ENCODE assay signal across 8 mouse cellular contexts in the genomic region with DNA sequence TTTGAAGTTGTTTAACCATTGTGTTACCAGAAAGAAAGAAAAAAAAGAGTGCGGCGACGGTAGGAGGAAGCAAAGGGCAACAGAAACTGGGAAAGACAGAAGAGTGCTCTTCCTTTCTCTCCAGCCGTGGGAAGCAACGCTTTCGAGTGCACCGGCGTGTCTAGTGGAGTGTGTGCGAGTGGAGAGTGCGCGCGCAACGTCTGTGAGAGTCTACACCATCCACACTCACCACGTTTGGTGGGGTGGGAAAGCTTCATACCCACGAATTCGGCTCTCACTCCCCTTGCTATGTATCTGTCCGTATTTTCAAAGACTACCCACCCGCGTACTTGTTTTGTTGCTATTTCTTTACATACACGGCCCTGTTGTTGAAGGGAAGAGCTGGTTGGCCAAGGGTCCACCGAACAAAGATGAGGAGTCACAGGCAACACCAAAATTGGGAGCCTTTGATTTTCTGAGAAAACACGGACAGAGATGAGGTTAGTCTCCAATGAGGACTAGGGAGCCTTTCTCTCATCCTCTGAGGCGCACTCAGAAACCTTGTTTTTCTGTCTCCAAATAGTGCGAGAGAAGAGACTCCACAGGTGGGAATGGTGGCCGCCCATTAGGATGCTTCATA. TPM values are rescaled to one million over a fixed set of nuclear protein-coding genes. Genes with fewer than 3 reads are reported as not detected.
A peak's percentile ranks its signal among the peaks of the same experiment; 100 is the strongest.
DNase-seq lines count a peak whose midpoint lies in the region; ATAC-seq lines count a peak whose summit lies in the region.
"Had no signal": no experiment of that assay in that cellular context is flagged by ENCODE, and none has a peak within 500 bp of the region (broad histone marks: within the 10 kb centered on the region; RNA-seq: fewer than 3 reads in every experiment).

No protein-coding gene starts in this region.

- H3K4me1 ChIP-seq in megakaryocyte, embryonic 14.5 days: peaks cover 41% of the 10 kb centered on the region
- H3K4me1 ChIP-seq in forebrain, embryonic 12.5 days: peaks cover 45% of the 10 kb centered on the region
- H3K4me1 ChIP-seq in liver, embryonic 11.5 days (replicated peaks; ENCODE audit: control insufficient read depth, insufficient read depth, low read length): no peaks in the 10 kb centered on the region
- H3K4me1 ChIP-seq in stomach, embryonic 16.5 days (ENCODE audit: control insufficient read depth, insufficient read depth, low read length): peaks cover 23% of the 10 kb centered on the region

- ATAC-seq in megakaryocyte, adult 5-6 weeks (ENCODE audit: poor library complexity, severe bottlenecking): no peak
- no peak for ATAC-seq in forebrain, embryonic 12.5 days (ENCODE audit: low FRiP score)
- no peak for ATAC-seq in liver, embryonic 11.5 days (replicated peaks; ENCODE audit: low FRiP score)
- no peak for ATAC-seq in stomach, embryonic 16.5 days (ENCODE audit: insufficient read depth, low FRiP score)

- peaks cover 95% of the 10 kb centered on the region for H3K27me3 ChIP-seq in megakaryocyte, embryonic 14.5 days (replicated peaks)
- peaks cover 99% of the 10 kb centered on the region for H3K27me3 ChIP-seq in forebrain, embryonic 12.5 days
- peaks cover 89% of the 10 kb centered on the region for H3K27me3 ChIP-seq in liver, embryonic 11.5 days (replicated peaks; ENCODE audit: control insufficient read depth, insufficient read depth, low read length)
- H3K27me3 ChIP-seq in stomach, embryonic 16.5 days (ENCODE audit: control insufficient read depth, insufficient read depth, low read length): peaks cover 77% of the 10 kb centered on the region

- peak overlapping the region; percentile 65 for H3K4me2 ChIP-seq in forebrain, embryonic 12.5 days
- H3K4me2 ChIP-seq in liver, embryonic 11.5 days: peak overlapping the region; percentile 19
- H3K4me2 ChIP-seq in stomach, embryonic 16.5 days (ENCODE audit: low read depth, low read length): peak overlapping the region; percentile 43

- H3K36me3 ChIP-seq in megakaryocyte, embryonic 14.5 days (replicated peaks; ENCODE audit: low read length): no peaks in the 10 kb centered on the region
- H3K36me3 ChIP-seq in forebrain, embryonic 12.5 days (replicated peaks): no peaks in the 10 kb centered on the region
- no peaks in the 10 kb centered on the region for H3K36me3 ChIP-seq in liver, embryonic 11.5 days (ENCODE audit: control insufficient read depth, insufficient read depth, low read length)
- H3K36me3 ChIP-seq in stomach, embryonic 16.5 days (ENCODE audit: control insufficient read depth, insufficient read depth, low read length): no peaks in the 10 kb centered on the region

- peak overlapping the region; percentile 90 for H3K4me3 ChIP-seq in megakaryocyte, embryonic 14.5 days (replicated peaks)
- peak overlapping the region; percentile 43 for H3K4me3 ChIP-seq in forebrain, embryonic 12.5 days (replicated peaks)
- peak overlapping the region; percentile 29; the same call in 1 of the 2 replicates for H3K4me3 ChIP-seq in liver, embryonic 11.5 days (ENCODE audit: low read depth, low read length)
- H3K4me3 ChIP-seq in stomach, embryonic 16.5 days (replicated peaks; ENCODE audit: low read length): peak overlapping the region; percentile 35

- H3K9ac ChIP-seq in forebrain, embryonic 12.5 days: no peak overlapping the region
- H3K9ac ChIP-seq in liver, embryonic 11.5 days (ENCODE audit: low read depth, low read length): no peak overlapping the region
- no peak overlapping the region for H3K9ac ChIP-seq in stomach, embryonic 16.5 days (ENCODE audit: low read length)

- 2% methylated on average over 25 of the region's 25 CpGs for WGBS in forebrain, embryonic 12.5 days
- 7% methylated on average over 25 of the region's 25 CpGs for WGBS in liver, embryonic 11.5 days
- 2% methylated on average over 25 of the region's 25 CpGs for WGBS in stomach, embryonic 16.5 days

- H3K27ac ChIP-seq in forebrain, embryonic 12.5 days: no peak overlapping the region
- H3K27ac ChIP-seq in liver, embryonic 11.5 days (ENCODE audit: low read depth, low read length): no peak overlapping the region
- H3K27ac ChIP-seq in stomach, embryonic 16.5 days (ENCODE audit: low read length): no peak overlapping the region

- DNase-seq in liver, embryonic 11.5 days (ENCODE audit: low spot score): no peak
- no peak for DNase-seq in frontal cortex, postnatal 25 days (ENCODE audit: low spot score in 2 of 2)
- DNase-seq in left cerebral cortex, adult 9 months (ENCODE audit: low spot score in 2 of 2): no peak

- H3K9me3 ChIP-seq in megakaryocyte, embryonic 14.5 days: peaks cover 15% of the 10 kb centered on the region
- H3K9me3 ChIP-seq in forebrain, embryonic 12.5 days: peaks cover 6% of the 10 kb centered on the region
- H3K9me3 ChIP-seq in liver, embryonic 11.5 days (ENCODE audit: control insufficient read depth, low read length): no peaks in the 10 kb centered on the region; the same call in 1 of the 2 replicates
- H3K9me3 ChIP-seq in stomach, embryonic 16.5 days (replicated peaks; ENCODE audit: control insufficient read depth, low read length): no peaks in the 10 kb centered on the region

RNA-seq across cellular contexts. Expression of a gene that starts 0.8 kb away (rescaled TPM):
- not detected in 2 replicates for polyA plus RNA-seq in megakaryocyte, embryonic 14.5 days (2012; ENCODE audit: insufficient read depth, low replicate concordance)
- total RNA-seq in megakaryocyte, adult 5-6 weeks (2015): not detected in 2 replicates
- total RNA-seq in megakaryocyte, adult 5-6 weeks (2017): not detected in 2 replicates
- polyA plus RNA-seq in forebrain, embryonic 12.5 days (2016; fragmentation: Nextera tagmentation; extraction: Ambion mirVana): 8.6 and 8.7 TPM in 2 replicates
- not detected in 2 replicates for polyA plus RNA-seq in liver, embryonic 11.5 days (2014; fragmentation: Nextera tagmentation; extraction: Ambion mirVana)
- not detected in 2 replicates for polyA plus RNA-seq in stomach, embryonic 16.5 days (2015; fragmentation: Nextera tagmentation; extraction: Ambion mirVana)
- polyA plus RNA-seq: testis, adult 2 months had no signal

Comparison
In these comparisons a context has a peak if more than half of its experiments do, and no peak if none do; other contexts are left out.
1. H3K4me3 ChIP-seq: peak in every context shown above with its lines; median percentile 90 in megakaryocyte, embryonic 14.5 days; 43 in forebrain, embryonic 12.5 days; 35 in stomach, embryonic 16.5 days; 29 in liver, embryonic 11.5 days.